Mouse (Mus musculus): ENCODE results near the gene D630045J12Rik.

D630045J12Rik gene

DNA sequence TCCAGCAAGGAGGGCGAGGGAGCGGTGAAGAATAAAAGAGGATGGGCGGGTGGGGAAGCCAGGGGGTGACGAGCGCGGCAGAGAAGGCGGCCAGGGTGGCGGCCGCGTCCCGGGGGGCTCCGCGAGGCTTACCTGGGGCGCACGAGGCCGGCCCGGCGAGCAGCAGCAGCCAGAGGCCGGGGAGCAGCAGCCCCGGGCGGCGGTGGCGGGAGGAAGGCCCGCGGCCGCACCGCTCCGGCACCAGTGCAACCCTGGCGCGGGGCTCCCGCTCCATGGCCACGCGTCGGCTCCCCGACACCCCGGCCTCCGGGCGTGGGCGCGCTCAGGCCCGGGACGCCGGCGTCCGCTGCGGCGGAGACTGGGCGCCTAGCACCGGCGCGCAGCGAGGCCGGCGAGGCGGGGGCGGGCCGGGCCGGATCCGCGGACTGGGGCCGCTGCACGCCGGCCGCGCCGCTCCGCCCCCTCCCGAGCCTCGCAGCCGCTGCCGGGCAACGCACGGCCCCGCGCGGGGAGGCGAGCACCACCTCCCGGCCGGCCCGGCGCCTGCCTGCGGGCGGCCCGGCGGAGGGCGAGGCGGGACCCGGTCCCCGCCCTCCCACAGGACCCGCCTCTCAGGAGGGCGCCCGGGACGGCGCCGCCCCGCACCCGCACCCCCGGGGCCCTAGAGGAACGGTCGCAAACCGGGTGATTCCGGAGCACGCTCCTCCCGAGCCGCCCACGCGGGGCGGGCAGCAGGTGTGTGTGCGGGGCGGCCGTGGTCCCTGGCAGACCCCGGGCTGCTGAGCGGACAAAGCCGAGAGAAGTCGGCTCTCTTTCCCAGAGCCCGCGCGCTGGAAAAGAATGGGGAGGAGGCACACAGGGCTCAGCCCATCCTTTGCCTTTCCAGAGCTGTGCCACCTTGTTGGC, at the start of gene D630045J12Rik:
Gene D630045J12Rik (minus strand): TSS at position 274 of the 906 bp plus-strand sequence.
- DNase-seq (ENCODE audit: low spot score in 2 of 2) = peak; percentile 38 to 60

- DNase-seq (ENCODE audit: low spot score in 2 of 2) = peak; percentile 35 to 70
These were observed 45.1 kb upstream of the D630045J12Rik start, which contains the start of gene Zc3hav1l for GRCm38 (mm10) chr6:38298761-38299401. Gene Zc3hav1l, minus strand, starts transcription at chr6:38299259.

DNA sequence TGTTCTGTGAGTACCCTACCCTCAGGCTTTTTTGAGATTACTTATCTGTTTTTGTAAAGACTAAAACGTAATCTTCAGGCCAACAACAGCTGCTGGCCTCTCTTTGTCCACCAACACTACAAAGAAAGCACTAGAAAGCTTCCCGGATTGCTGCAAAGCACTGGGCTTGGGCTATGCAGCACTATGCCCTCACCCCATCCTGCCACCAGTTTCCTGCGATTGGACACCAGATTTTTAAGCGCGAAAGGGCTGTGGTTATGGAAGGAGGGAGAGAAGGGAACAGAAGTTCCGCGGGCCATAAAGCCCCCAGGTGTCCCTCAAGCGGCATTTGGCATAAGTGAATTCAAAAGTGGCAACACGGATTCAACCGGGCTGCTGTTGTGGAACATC, 44.4 kb upstream of the D630045J12Rik start:
- peak in 1 of 2 experiments; percentile 29 for DNase-seq (ENCODE audit: low spot score in 2 of 2)

DNA sequence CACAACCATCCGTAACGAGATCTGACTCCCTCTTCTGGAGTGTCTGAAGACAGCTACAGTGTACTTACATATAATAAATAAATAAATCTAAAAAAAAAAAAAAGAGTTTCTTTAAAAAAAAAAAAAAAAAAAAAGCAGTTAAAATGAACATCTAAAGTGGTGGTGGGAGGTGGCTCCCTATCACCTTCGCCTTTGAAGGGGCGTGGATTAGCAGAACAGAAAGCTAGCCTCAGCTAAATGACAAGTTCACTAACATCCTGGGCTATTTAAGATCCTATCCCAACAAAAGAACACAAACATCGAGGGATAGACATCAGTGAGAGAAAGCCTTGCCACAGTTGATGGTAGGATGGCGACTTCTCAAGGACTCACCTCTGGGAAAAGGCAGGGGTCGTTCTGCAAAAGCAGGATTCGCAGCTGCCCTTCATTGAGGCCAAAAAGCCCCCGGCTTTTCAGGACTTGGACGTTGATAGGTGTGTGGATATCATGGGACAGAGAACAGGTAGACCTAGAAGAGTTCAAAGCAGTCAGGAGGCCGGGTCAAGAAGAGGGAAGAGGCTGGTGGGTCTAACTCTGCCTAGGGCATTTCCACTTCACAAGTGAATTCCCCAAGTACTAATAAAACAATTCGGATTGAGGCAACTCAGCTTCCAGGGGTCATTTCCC, 43.9 kb upstream of the D630045J12Rik start:
- DNase-seq (ENCODE audit: low spot score in 2 of 2) = peak in 1 of 2 experiments; percentile 5

- no peak for DNase-seq (ENCODE audit: low spot score in 2 of 2)
These were observed 39.9 kb upstream of the D630045J12Rik start for GRCm38 (mm10) chr6:38293708-38294107.

DNA sequence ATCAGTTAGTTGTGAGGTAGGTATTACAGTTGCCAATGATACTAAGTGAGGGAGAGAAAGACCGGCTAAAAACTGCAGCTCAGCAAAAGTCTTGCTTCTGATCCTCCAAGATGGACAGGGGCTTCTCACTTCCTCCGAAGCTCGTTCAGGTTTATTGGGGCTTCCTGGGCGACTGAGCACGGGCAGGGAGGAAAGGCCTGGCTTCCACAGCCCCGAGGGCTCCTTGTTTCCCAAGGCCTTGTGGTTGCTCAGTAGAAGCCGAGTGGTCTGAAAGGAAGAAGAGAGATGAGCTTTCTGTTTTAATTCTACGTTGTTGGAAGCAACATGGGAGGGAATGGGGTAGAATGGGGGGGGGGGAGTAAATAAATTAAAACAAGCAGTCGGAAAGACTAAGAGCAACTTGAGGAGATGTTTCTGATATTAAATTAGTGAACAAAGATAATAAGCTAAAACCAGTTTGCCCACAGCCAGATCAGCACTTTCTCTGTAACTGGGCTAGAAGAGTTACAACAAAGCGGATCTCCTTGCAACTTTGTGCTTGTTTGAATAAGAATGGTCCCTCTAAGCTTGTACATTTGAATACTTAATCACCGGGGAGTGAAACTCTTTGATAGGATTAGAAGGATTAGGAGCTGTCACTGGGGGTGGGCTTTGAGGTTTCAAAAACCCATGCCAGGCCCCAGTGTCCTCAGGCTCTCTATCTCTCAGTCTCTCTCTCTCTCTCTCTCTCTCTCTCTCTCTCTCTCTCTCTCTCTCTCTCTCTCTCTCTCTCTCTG, 39.2 kb upstream of the D630045J12Rik start:
- DNase-seq (ENCODE audit: low spot score in 2 of 2) = no peak

GRCm38 (mm10) chr6:38284422-38284821, 30.6 kb upstream of the D630045J12Rik start:
- DNase-seq (ENCODE audit: low spot score in 2 of 2) = no peak

GRCm38 (mm10) chr6:38264466-38264865, 10.7 kb upstream of the D630045J12Rik start:
- DNase-seq (ENCODE audit: low spot score in 2 of 2) = no peak

GRCm38 (mm10) chr6:38263393-38264159, 9.8 kb upstream of the D630045J12Rik start:
- no peak for DNase-seq (ENCODE audit: low spot score in 2 of 2)

GRCm38 (mm10) chr6:38261877-38262276, 8.1 kb upstream of the D630045J12Rik start:
- DNase-seq (ENCODE audit: low spot score in 2 of 2) = no peak

GRCm38 (mm10) chr6:38257506-38257905, 3.7 kb upstream of the D630045J12Rik start:
- DNase-seq (ENCODE audit: low spot score in 2 of 2) = no peak

DNA sequence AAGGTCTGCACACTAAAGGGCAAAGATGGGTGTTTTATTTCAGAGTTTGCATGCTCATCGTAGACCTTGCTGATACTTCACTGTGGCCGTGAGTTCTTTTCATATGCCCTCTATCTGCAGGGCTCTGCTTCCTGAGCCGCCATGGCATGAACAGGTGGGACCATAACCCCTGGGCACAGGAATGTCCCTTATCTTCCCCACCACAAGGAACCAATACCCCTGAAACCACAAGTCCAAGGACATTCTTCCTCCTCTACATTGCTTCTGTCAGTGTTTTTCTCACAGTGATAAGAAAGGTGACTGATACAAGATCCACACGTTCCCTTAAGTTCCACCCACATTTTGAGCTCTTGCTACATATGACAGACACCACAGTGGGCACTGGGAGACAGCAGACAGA, 3.0 kb upstream of the D630045J12Rik start:
- DNase-seq (ENCODE audit: low spot score in 2 of 2) = no peak

GRCm38 (mm10) chr6:38255794-38256193, 2.0 kb upstream of the D630045J12Rik start:
- DNase-seq (ENCODE audit: low spot score in 2 of 2) = no peak

GRCm38 (mm10) chr6:38252766-38253735, 758 bp downstream of the D630045J12Rik start:
- peak in 1 of 2 experiments; percentile 22 for DNase-seq (ENCODE audit: low spot score in 2 of 2)

DNA sequence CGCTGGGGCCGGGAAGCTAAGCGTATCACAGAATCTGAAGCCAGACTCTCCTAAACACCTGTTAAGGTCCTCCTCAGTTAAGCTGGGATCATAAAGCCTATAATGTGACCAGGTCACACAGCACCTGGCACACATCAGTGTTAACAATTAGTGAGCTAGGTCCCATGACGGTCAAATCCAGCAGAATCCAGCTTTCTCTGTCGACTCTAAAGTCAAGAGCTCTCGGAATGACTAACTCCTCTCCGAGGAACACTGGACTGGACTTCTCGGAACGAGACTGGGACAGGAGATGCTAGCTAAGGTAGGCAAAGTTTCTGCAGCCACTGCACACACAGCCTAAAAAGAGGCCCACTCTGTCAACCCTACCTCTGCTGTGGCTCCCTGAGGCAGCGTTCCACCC, 1.7 kb downstream of the D630045J12Rik start:
- no peak for DNase-seq (ENCODE audit: low spot score in 2 of 2)

DNA sequence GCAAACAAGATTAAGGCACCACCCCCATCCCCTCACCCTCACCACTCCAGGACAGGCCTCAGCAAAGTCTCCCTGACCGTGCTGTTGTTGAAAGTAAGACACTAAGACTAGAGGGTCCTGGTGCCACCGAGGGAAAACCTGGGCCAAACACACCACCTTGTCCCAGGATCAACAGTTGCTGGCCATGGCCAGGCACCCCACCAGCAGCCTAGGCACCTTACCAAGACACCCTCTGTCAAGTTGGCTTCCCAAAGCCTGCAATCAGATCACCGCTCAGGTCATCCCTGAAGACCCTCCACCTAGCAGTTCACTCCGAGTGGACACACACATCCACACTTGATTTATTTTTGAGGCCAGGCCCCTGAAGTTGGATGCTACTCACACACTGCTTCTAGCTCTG, 2.3 kb downstream of the D630045J12Rik start:
- no peak for DNase-seq (ENCODE audit: low spot score in 2 of 2)

DNA sequence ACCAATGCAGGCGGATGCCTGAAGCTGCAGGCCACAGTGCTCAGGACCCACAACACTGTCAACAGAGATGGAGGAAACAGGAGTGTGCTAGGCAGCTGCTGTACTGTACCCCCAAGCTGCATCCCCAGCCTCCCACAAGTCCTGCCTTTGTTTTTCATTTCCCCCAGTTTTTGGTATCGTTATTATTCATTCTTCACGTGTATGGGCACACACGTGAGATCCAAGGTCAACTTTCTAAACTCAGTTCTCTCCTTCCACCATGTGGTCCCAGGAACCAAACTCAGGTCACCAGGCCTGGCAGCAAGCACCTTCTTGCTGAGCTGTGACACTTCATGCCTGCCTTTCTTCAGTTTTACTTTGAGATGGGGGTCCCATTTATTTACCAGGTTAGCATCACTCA, 6.4 kb downstream of the D630045J12Rik start:
- no peak for DNase-seq (ENCODE audit: low spot score in 2 of 2)

- DNase-seq (ENCODE audit: low spot score in 2 of 2) = no peak
These were observed 9.0 kb downstream of the D630045J12Rik start for GRCm38 (mm10) chr6:38244806-38245205.

DNA sequence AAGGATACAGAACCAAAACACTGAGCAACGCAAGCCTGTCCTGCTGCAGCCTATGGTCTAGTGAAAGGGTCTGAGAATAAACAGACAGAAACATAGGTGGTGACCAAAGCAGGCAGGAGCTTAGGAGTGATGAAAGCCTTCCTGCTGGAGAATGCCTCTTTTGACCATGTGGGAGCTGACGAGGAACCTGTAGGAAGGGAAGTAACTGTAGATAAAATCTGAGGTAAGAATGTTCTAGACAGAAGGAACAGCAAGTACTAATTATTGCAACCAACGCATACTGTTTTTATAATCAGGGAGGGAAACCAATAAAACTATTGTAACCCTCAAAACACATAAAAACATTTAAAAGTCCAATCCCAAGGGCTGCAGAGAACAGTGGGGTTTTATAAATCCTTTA, 9.6 kb downstream of the D630045J12Rik start:
- no peak for DNase-seq (ENCODE audit: low spot score in 2 of 2)
